Mouse (Mus musculus): ENCODE data around the gene Rac1. TPM values are rescaled to one million over a fixed set of nuclear protein-coding genes. Genes with fewer than 3 reads are reported as not detected.

Gene Rac1
- total RNA-seq, 1 experiment = 122 TPM

DNA sequence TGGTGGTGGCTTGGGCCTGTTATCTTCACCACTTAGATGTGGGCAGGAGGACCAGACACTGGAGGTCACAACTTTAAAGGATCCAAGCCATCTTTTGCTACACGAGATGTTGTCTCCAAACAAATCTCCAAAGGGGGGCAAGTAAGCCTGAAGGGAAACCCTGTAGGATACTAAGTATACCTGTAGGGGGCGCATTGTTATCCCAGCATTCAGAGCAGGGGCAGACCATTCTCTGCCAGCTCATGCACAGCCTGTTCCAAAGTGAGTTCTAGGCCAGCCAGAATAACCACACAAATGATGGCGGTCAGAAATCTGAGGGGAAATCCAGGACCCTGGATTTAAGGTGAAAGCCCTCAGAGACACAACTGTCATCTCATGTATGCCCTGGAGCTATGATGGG is 23.4 kb downstream of the Rac1 start:
- in situ Hi-C loops (cut with MboI; ENCODE audit: low sequenced_read_pairs in 2 of 2, unreplicated experiment in 2 of 2) = no loop called here
- no peak for DNase-seq (ENCODE audit: low read depth, low spot score)
- Histone ChIP-seq H3K9me3 (ENCODE audit: control insufficient read depth, insufficient read depth, low read depth, low read length) (no peaks in the 10 kb centered on the region), H3K27ac (ENCODE audit: insufficient read depth, low read depth, low read length, poor library complexity, severe bottlenecking) (no peak overlapping the region), H3K36me3 (ENCODE audit: control insufficient read depth, insufficient read depth, low read length, poor library complexity, severe bottlenecking) (peaks cover 25% of the 10 kb centered on the region), H3K9ac (ENCODE audit: insufficient read depth, low read depth, low read length, poor library complexity, severe bottlenecking) (no peak overlapping the region), H3K4me1 (ENCODE audit: control insufficient read depth in 2 of 2, insufficient read depth in 2 of 2, low read length in 2 of 2, poor library complexity in 1 of 2) (peaks cover 0 to 5% of the 10 kb centered on the region in 2 experiments; a peak in 2 of 4 replicates), H3K4me3 (ENCODE audit: insufficient read depth in 1 of 2, low read depth in 1 of 2, low read length in 2 of 2, poor library complexity in 1 of 2, severe bottlenecking in 1 of 2) (no peak overlapping the region)
- TF ChIP-seq ZC3H11A (IDR thresholded peaks at IDR 0.05; ENCODE audit: borderline replicate concordance, low read depth, low read length) (no peak), CHD2 (IDR thresholded peaks at IDR 0.05; ENCODE audit: low read depth, low read length) (no peak), HCFC1 (IDR thresholded peaks at IDR 0.05; ENCODE audit: borderline replicate concordance, insufficient read depth, low read length) (no peak), MAFK (IDR thresholded peaks at IDR 0.05; ENCODE audit: insufficient read depth, low read depth, low read length) (no peak), ZNF384 (IDR thresholded peaks at IDR 0.05; ENCODE audit: low read depth, low read length) (no peak)

- Histone ChIP-seq H3K9me3 (ENCODE audit: control insufficient read depth, insufficient read depth, low read depth, low read length) (no peaks in the 10 kb centered on the region), H3K27ac (ENCODE audit: insufficient read depth, low read depth, low read length, poor library complexity, severe bottlenecking) (no peak overlapping the region), H3K4me3 (ENCODE audit: insufficient read depth in 1 of 2, low read depth in 1 of 2, low read length in 2 of 2, poor library complexity in 1 of 2, severe bottlenecking in 1 of 2) (no peak overlapping the region), H3K4me1 (ENCODE audit: control insufficient read depth in 2 of 2, insufficient read depth in 2 of 2, low read length in 2 of 2, poor library complexity in 1 of 2) (peaks cover 0 to 9% of the 10 kb centered on the region in 2 experiments; a peak in 2 of 4 replicates), H3K36me3 (ENCODE audit: control insufficient read depth, insufficient read depth, low read length, poor library complexity, severe bottlenecking) (peaks cover 22% of the 10 kb centered on the region), H3K9ac (ENCODE audit: insufficient read depth, low read depth, low read length, poor library complexity, severe bottlenecking) (no peak overlapping the region)
- no peak for TF ChIP-seq ZC3H11A (IDR thresholded peaks at IDR 0.05; ENCODE audit: borderline replicate concordance, low read depth, low read length)
- TF ChIP-seq CHD2 (IDR thresholded peaks at IDR 0.05; ENCODE audit: low read depth, low read length) = no peak
- no peak for TF ChIP-seq ZNF384 (IDR thresholded peaks at IDR 0.05; ENCODE audit: low read depth, low read length)
- no peak for TF ChIP-seq MAFK (IDR thresholded peaks at IDR 0.05; ENCODE audit: insufficient read depth, low read depth, low read length)
- TF ChIP-seq HCFC1 (IDR thresholded peaks at IDR 0.05; ENCODE audit: borderline replicate concordance, insufficient read depth, low read length) = no peak
- DNase-seq (ENCODE audit: low read depth, low spot score) = no peak
- in situ Hi-C loops (cut with MboI; ENCODE audit: low sequenced_read_pairs in 2 of 2, unreplicated experiment in 2 of 2) = no loop called here
Observed at GRCm38 (mm10) chr5:143503740-143504139, 24.1 kb downstream of the Rac1 start.

DNA sequence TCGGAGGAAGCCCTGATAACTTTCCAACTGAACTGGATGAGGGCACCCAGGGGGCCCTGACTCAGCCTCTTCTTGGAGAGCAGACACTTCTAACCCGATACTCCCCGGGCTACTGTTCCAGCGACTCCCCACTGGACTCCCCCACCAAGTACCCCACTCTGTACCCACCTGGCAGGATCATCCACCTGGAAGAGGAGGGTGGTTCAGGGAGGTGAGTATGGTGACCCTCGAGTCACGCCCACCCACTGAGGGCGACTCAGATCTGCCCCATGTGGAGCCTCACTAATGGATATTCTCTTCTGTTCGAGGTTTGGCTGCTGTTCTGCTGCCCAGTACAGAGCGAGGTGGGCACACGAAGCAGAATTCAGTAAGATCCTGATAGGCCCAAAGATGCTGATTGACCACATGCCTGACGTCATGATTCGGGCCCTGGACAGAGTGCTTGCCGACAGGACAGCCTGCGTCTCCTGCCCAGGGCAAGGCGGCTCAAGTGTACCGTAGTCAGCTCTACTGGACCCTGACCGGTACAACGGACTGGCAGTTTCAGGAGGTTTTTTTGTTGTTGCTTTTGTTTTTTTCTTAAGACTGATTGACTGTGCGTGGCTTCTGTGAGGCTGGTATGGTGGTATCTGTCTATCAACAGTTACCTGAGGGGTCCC is 24.8 kb downstream of the Rac1 start:
- H3K4me1 ChIP-seq (ENCODE audit: control insufficient read depth in 2 of 2, insufficient read depth in 2 of 2, low read length in 2 of 2, poor library complexity in 1 of 2) = peaks cover 0 to 9% of the 10 kb centered on the region in 2 experiments; a peak in 2 of 4 replicates
- TF ChIP-seq MAFK (IDR thresholded peaks at IDR 0.05; ENCODE audit: insufficient read depth, low read depth, low read length) (no peak), CHD2 (IDR thresholded peaks at IDR 0.05; ENCODE audit: low read depth, low read length) (no peak)
- in situ Hi-C loops (cut with MboI; ENCODE audit: low sequenced_read_pairs in 2 of 2, unreplicated experiment in 2 of 2) = no loop called here
- H3K9ac ChIP-seq (ENCODE audit: insufficient read depth, low read depth, low read length, poor library complexity, severe bottlenecking) = no peak overlapping the region
- H3K4me3 ChIP-seq (ENCODE audit: insufficient read depth in 1 of 2, low read depth in 1 of 2, low read length in 2 of 2, poor library complexity in 1 of 2, severe bottlenecking in 1 of 2) = no peak overlapping the region
- no peak overlapping the region for H3K27ac ChIP-seq (ENCODE audit: insufficient read depth, low read depth, low read length, poor library complexity, severe bottlenecking)
- DNase-seq (ENCODE audit: low read depth, low spot score) = no peak
- H3K36me3 ChIP-seq (ENCODE audit: control insufficient read depth, insufficient read depth, low read length, poor library complexity, severe bottlenecking) = peaks cover 20% of the 10 kb centered on the region
- H3K9me3 ChIP-seq (ENCODE audit: control insufficient read depth, insufficient read depth, low read depth, low read length) = no peaks in the 10 kb centered on the region

GRCm38 (mm10) chr5:143501649-143502048 is 26.2 kb downstream of the Rac1 start:
- in situ Hi-C loops (cut with MboI; ENCODE audit: low sequenced_read_pairs in 2 of 2, unreplicated experiment in 2 of 2) = no loop called here
- Histone ChIP-seq H3K36me3 (ENCODE audit: control insufficient read depth, insufficient read depth, low read length, poor library complexity, severe bottlenecking) (peaks cover 12% of the 10 kb centered on the region), H3K4me1 (ENCODE audit: control insufficient read depth in 2 of 2, insufficient read depth in 2 of 2, low read length in 2 of 2, poor library complexity in 1 of 2) (peaks cover 0 to 9% of the 10 kb centered on the region in 2 experiments; a peak in 2 of 4 replicates), H3K9me3 (ENCODE audit: control insufficient read depth, insufficient read depth, low read depth, low read length) (no peaks in the 10 kb centered on the region), H3K27ac (ENCODE audit: insufficient read depth, low read depth, low read length, poor library complexity, severe bottlenecking) (no peak overlapping the region), H3K4me3 (ENCODE audit: insufficient read depth in 1 of 2, low read depth in 1 of 2, low read length in 2 of 2, poor library complexity in 1 of 2, severe bottlenecking in 1 of 2) (no peak overlapping the region), H3K9ac (ENCODE audit: insufficient read depth, low read depth, low read length, poor library complexity, severe bottlenecking) (no peak overlapping the region)
- DNase-seq (ENCODE audit: low read depth, low spot score) = no peak
- TF ChIP-seq MAFK (IDR thresholded peaks at IDR 0.05; ENCODE audit: insufficient read depth, low read depth, low read length) (no peak), ZNF384 (IDR thresholded peaks at IDR 0.05; ENCODE audit: low read depth, low read length) (no peak), ZC3H11A (IDR thresholded peaks at IDR 0.05; ENCODE audit: borderline replicate concordance, low read depth, low read length) (no peak), HCFC1 (IDR thresholded peaks at IDR 0.05; ENCODE audit: borderline replicate concordance, insufficient read depth, low read length) (no peak), CHD2 (IDR thresholded peaks at IDR 0.05; ENCODE audit: low read depth, low read length) (no peak)

All from ES-E14 (cell line).